Mouse (Mus musculus) MEL (cell line): ENCODE data around the gene Pck1.

ENCODE experiments used
- CHD2 ChIP-seq: IDR thresholded peaks from 2 replicates; pipeline ENCODE4 v1.6.1; 2011; ENCODE audit warnings: low read length, improper control_type of control experiment
- CTCF ChIP-seq, 3 experiments: IDR thresholded peaks in 2 of 3; conservative IDR thresholded peaks in 1 of 3; 2 replicates each; pipeline ENCODE4 v1.5.1; 2011 to 2012; ENCODE audit warnings: low read length in 3 of 3, low read depth in 2 of 3, mild to moderate bottlenecking in 2 of 3, improper control_type of control experiment in 1 of 3, inconsistent platforms in 1 of 3, mixed read lengths in 1 of 3, moderate library complexity in 1 of 3; ENCODE audit not compliant: control insufficient read depth in 1 of 3, insufficient read depth in 1 of 3, poor library complexity in 1 of 3, severe bottlenecking in 1 of 3
- GATA1 ChIP-seq: IDR thresholded peaks from 2 replicates; pipeline ENCODE4 v1.6.1; 2011; ENCODE audit warnings: low read depth, low read length, improper control_type of control experiment
- MAX ChIP-seq: IDR thresholded peaks from 2 replicates; pipeline ENCODE4 v1.6.1; 2011; ENCODE audit warnings: low read length, improper control_type of control experiment
- MAZ ChIP-seq: IDR thresholded peaks from 2 replicates; pipeline ENCODE4 v1.6.1; 2012; ENCODE audit warnings: low read depth, mild to moderate bottlenecking, inconsistent platforms, low read length, improper control_type of control experiment
- NRF1 ChIP-seq: IDR thresholded peaks from 2 replicates; pipeline ENCODE4 v1.6.1; 2014; ENCODE audit warnings: low read depth, mild to moderate bottlenecking, inconsistent platforms, low read length, improper control_type of control experiment, moderate library complexity; ENCODE audit not compliant: poor library complexity, insufficient read depth, severe bottlenecking
- POLR2A ChIP-seq, 2 experiments: IDR thresholded peaks; 2 replicates each; pipeline ENCODE4 v1.6.1; 2011 to 2012; ENCODE audit warnings: low read length in 2 of 2, mild to moderate bottlenecking in 2 of 2, control low read depth in 1 of 2, improper control_type of control experiment in 1 of 2, low read depth in 1 of 2, moderate library complexity in 1 of 2; ENCODE audit not compliant: control insufficient read depth in 1 of 2, insufficient read depth in 1 of 2, poor library complexity in 1 of 2
- RAD21 ChIP-seq: IDR thresholded peaks from 2 replicates; pipeline ENCODE4 v1.6.1; 2011; ENCODE audit warnings: mild to moderate bottlenecking, low read depth, low read length, improper control_type of control experiment
- ZC3H11A ChIP-seq: IDR thresholded peaks from 2 replicates; pipeline ENCODE4 v1.6.1; 2012; ENCODE audit warnings: low read depth, mild to moderate bottlenecking, inconsistent platforms, low read length, improper control_type of control experiment

GRCm38 (mm10) chr2:173145808-173146207, 7.0 kb upstream of the Pck1 start:
- TF ChIP-seq CHD2: no peak
- TF ChIP-seq GATA1: no peak
- no peak for TF ChIP-seq RAD21
- TF ChIP-seq POLR2A (IDR thresholded peaks at IDR 0.05; ENCODE audit: control insufficient read depth in 1 of 2, insufficient read depth in 1 of 2, low read depth in 1 of 2, low read length in 2 of 2, poor library complexity in 1 of 2): no peak
- TF ChIP-seq CTCF (IDR thresholded peaks at IDR 0.05 in 2 of 3, conservative IDR thresholded peaks at IDR 0.05 in 1 of 3; ENCODE audit: control insufficient read depth in 1 of 3, insufficient read depth in 1 of 3, low read depth in 2 of 3, low read length in 3 of 3, poor library complexity in 1 of 3, severe bottlenecking in 1 of 3): no peak
- TF ChIP-seq ZC3H11A: no peak
- no peak for TF ChIP-seq MAZ
- TF ChIP-seq NRF1: no peak
- no peak for TF ChIP-seq MAX
